Mouse (Mus musculus) heart, adult 8-10 months (tissue): Measurements from ENCODE around the gene Sv2b. TPM values are rescaled to one million over a fixed set of nuclear protein-coding genes. Genes with fewer than 3 reads are reported as not detected.
"Not testable (repeated sequence)": the region's sequence is repeated elsewhere in the genome, so short reads cannot be mapped to it uniquely, and the experiment has no call there.

ENCODE experiments used
- DNase-seq: peaks from one replicate; pipeline ENCODE4 v3.0.0; 2022; ENCODE audit warnings: low spot score
- total RNA-seq, 4 experiments: library from RNA; stranded (reverse); gene quantifications; 2 replicates each; pipeline ENCODE4 v1.2.4; 2022

Sv2b gene
- 1 to 10 TPM in 1 of 4 experiments, under 1 TPM in 3; 0.38 to 1.3 (median 0.64) TPM for total RNA-seq

DNA sequence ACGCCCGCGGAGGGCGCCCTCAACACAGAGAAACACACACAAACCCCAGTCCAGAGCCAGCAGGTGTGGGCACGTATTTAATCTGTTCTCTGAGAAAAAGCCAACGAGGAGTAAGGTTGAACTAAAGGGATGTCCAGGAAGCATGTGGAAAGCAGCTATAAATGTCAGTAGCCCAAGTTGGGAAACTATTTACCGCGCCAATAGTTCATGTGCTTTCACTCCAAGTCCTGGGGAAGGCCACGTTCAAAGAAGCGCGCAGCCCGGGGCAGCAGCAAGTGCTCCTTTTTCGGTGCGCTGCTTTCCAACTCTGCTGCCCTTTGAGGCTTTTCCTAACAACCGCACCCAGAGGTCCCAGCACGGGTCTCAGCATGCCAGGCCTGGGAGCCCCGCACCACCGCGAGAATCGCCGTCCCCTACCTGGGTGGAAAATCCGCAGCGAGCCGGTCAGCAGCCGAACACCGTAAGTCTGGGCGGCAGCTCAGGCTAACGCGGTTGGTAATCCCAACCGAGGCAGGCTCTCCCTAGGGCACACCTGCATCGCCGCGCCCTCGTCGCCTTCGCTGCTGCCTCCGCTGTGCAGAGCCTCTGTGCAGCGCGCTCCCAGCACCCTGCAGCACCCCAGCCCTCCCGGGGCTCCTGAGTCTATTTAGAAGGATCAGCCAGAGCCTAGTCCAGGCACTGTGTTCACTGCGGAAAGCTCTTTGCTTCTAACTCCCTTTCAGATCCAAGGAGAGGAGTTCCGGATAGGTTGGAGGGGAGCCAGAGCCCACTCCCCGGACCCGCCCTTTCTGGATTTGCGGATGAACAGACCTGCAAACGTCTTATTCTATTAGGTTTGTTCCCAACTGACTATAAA is at the start of gene Sv2b:
Gene Sv2b (minus strand): TSS at position 806 of the 856 bp plus-strand sequence.
- no peak for DNase-seq

- DNase-seq: no peak
Measured at GRCm38 (mm10) chr7:75358284-75358851, 49.3 kb upstream of the Sv2b start.

- no peak for DNase-seq
Measured at GRCm38 (mm10) chr7:75355521-75355920, 46.5 kb upstream of the Sv2b start.

DNA sequence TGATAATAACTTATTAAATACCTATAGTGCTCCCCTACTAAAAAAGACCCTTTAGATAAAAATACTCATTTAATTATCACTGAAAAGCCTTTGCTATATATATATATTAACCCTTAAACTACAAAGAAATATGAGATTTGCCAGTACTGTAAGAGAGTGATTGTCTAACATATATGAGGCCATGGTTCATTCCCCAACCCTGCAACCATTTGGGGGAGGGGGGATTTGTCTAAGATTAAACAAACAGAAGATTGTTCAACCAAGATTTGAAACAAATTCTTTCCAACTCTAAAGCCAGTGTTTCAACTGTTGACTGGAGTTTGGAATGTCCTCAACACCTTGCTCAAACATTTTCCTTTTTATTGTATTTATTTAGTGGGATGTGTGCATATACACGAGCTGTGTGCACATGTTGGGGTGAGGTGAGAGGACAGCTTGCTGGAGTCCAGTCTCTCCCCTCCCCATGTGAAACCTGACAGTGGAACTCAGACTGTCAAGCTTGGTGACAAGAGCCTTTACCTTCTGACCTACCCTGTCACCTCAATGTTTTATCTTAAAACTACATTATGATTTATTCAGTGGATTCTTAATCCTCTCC is 43.8 kb upstream of the Sv2b start:
- DNase-seq: no peak

GRCm38 (mm10) chr7:75350172-75350571 is 41.1 kb upstream of the Sv2b start:
- no peak for DNase-seq

- DNase-seq: no peak
Measured at GRCm38 (mm10) chr7:75332311-75332710, 23.2 kb upstream of the Sv2b start.

GRCm38 (mm10) chr7:75329740-75330142 is 20.7 kb upstream of the Sv2b start:
- DNase-seq: no peak

DNA sequence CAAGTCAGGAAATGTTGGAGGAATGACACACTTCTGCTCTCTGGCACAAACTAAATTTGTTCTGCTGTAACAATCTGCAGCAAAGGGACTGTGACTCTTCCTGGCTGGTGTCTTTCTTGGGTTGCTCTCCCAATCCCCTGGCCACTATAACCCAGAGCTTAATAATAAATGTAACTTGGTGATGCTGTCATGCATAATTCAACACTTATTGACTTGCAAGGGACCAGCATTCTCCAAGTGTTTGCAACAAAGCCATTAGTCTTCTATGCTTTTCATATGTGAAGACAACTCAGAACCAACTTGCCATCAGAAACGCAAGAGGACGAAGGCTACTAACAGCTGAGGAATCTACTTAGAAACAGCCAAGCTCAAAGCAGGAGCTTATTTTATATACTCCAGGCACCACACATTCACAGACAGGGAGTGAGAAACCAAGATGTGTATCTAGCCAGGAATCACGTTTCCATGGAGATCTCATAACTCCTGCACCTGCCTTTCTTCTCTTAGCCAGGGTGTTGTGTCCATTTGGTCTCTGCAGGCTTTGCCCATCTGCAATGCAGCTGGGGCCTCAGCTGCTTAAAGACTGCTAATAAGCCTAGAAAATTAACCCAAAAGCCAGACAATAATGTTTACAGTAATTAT is 19.8 kb upstream of the Sv2b start:
- DNase-seq: no peak

DNA sequence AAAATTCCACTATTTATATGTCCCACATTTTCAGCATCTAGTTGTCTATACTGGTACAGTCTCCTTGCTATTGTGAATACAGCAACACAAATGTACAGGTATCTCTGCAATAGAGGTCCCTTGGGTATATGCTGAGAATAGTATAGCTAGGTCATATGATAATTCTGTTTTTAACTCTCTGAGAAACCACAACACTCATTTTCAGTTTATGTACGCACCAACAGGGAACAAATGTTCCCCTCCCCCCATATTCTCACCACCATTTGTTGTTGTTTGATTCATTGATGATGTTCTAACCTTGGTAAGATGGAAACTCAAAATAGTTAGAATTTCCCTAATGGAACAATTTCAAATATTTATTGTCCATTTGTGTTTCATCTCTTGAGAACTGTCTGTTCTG is 16.2 kb upstream of the Sv2b start:
- no peak for DNase-seq

- not testable (repeated sequence) for DNase-seq
Measured at GRCm38 (mm10) chr7:75322742-75323141, 13.7 kb upstream of the Sv2b start.

- no peak for DNase-seq
Measured at GRCm38 (mm10) chr7:75320009-75320408, 10.9 kb upstream of the Sv2b start.

GRCm38 (mm10) chr7:75318320-75318719 is 9.3 kb upstream of the Sv2b start:
- no peak for DNase-seq

DNA sequence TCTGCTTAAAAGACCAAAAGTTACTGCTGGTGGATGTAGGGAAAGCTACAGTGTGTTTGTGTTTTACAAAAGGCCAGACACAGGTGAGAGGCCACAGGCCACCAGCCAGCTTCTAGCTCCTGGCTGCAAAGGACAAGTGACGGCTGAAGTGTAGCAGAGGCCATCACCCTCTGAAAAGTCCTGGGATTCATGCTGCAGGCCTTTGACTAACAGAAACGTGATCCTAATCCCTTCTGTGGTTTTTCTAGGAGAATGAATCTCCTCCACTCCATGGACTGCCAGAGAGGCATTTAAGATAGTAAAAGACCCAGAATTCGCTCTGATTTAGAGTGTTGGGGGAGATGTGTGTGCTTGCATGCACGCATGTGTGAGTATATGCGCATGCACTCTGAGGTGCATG is 5.8 kb upstream of the Sv2b start:
- DNase-seq: no peak

DNA sequence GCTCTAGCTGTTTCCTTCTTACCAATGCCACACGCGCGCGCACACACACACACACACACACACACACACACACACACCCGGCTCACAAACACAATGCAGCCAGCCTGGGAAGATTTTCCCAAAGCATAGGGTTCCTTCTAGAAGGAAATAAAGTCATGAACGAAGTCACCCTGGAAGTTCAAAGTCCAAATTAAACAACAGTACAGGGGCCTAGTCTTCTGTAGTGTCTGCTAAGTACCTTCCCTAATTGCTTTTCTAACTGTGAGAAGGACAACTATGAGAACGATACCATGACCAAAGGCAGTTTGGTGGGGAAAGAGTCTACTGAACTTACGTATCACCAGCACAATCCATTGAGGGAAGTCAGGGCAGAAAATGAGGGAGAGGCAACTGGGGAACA is 508 bp upstream of the Sv2b start:
- DNase-seq: no peak

GRCm38 (mm10) chr7:75308140-75308456 is 964 bp downstream of the Sv2b start:
- DNase-seq: no peak

DNA sequence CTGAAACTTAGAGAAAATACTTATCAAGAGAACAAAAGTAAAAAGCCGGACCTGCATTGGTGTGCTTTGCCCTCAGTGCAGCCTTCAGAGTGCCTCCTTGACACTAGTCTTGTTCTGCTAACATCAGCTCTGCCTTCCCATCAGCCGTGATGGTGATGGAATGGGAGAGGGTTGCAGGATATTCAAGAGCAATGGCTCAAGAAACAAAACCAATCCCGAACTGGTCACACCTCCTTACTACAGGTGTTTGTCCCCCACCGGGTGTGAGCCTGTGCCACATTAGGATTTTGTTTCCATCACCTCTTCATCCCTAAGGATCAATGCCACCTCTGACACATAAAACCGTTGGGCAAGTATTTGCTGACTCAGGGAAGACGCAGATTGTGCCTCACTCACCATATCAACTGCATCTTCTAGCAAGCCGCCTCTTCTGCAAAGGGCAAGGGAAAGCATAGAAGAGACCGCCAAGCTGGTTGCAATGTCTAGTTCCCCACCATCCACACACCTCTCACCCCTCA is 1.4 kb downstream of the Sv2b start:
- no peak for DNase-seq

DNA sequence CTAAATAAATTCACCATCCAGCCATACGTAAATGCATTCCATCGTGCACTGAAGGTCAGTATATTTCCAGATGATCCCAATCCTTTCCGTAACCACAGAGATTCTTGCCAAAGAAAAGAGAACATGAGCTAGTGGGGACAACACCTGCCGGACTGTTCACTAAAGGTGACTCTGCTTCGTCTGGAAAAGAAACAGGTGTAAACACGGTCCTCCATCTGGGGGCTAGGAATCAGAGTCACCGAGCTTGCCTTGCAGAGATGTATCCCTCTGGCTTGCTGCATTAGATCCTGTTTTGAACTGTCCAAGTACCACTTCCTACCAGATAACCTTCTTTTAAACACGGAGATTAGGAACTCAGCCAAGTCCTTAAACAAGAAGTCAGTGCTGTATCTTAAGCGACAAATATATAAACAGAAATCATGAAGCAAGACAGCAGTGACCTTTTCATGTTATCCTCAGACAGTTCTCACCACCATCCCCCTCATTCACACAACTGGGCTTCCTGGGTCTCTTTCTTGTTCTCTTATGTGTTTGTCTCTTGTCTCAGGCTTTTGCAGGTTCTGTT is 3.1 kb downstream of the Sv2b start:
- DNase-seq: no peak

DNA sequence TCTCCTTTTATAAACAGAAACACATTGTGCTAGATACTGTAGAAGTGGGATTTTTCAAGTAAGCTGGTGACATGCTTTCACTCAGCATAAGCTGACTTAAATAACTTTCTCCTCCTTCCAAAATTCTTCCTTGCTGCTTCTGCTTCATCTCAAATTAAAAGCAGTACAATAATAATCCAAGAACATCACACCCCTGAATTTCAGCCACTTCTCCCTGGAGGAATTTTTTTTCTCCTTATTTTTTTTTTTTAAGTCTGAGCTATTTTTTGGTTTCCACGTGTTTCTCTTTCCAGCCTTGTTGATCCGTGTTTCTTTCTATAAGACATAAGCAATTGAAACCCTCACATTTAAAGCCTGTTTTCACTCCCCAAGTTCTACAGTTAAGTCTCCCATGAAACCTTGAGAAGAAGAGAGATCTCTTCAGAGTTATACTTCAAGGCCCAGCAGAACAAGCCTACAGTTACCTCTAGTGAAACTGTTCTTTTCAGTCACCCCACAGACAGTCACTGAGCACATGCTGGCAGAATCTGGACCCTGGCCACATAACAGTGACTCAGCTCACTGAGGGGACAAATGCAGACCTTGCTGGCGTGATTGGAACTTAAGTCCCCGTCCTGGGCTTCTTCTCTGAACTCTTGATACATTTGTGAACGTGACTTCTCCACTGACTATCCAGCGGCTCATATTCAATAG is 6.4 kb downstream of the Sv2b start:
- no peak for DNase-seq

GRCm38 (mm10) chr7:75299245-75299644 is 9.8 kb downstream of the Sv2b start:
- DNase-seq: no peak

DNA sequence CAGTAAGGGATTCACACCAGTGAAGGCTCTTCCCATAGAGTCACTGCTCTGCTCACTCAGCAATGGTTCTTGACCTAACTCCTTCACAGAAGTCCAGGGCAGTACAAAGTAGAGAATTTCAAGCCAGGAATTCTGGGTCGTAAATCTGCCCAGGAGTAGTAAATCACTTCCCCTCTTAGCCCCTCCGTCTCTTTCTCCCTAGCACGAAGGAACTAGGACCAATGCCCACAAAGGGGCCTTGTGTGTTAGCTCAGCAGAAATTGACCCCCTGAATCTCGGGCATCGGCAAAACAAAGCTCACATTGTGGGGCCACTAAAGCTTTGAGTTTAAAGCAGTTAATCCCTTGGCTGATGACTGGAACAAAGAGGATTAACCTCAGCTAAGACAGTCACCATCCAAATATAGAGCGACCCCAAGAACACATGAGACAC is 12.4 kb downstream of the Sv2b start:
- DNase-seq: no peak

- no peak for DNase-seq
Measured at GRCm38 (mm10) chr7:75295228-75295865, 13.7 kb downstream of the Sv2b start.
